Mouse (Mus musculus) spleen, adult 12 weeks (tissue): ENCODE measurements around the gene Grap2.

Source experiments
- DNase-seq: peaks from one replicate; pipeline ENCODE4 v3.0.0; 2022; ENCODE audit warnings: low spot score

The Grap2 gene

GRCm38 (mm10) chr15:80639071-80639702, 66.8 kb downstream of the Grap2 start:
- no peak for DNase-seq

GRCm38 (mm10) chr15:80639874-80640273, 67.5 kb downstream of the Grap2 start:
- DNase-seq: no peak

- no peak for DNase-seq
These were observed 69.5 kb downstream of the Grap2 start for GRCm38 (mm10) chr15:80641702-80642435.

GRCm38 (mm10) chr15:80645006-80645797, 72.8 kb downstream of the Grap2 start:
- DNase-seq: no peak

GRCm38 (mm10) chr15:80648977-80649606, 76.7 kb downstream of the Grap2 start:
- no peak for DNase-seq

- DNase-seq: no peak
These were observed 78.0 kb downstream of the Grap2 start for GRCm38 (mm10) chr15:80650412-80650811.

GRCm38 (mm10) chr15:80653865-80654264, 81.5 kb downstream of the Grap2 start:
- no peak for DNase-seq

- no peak for DNase-seq
These were observed 86.5 kb downstream of the Grap2 start for GRCm38 (mm10) chr15:80658815-80659471.

GRCm38 (mm10) chr15:80660963-80661362, 88.6 kb downstream of the Grap2 start:
- DNase-seq: no peak

GRCm38 (mm10) chr15:80664444-80664843, 92.0 kb downstream of the Grap2 start:
- DNase-seq: no peak

GRCm38 (mm10) chr15:80671295-80672252, 99.2 kb downstream of the Grap2 start, which contains the start of gene Fam83f:
TSS of gene Fam83f (plus strand) at chr15:80671847.
- peak; percentile 37 for DNase-seq

- DNase-seq: no peak
These were observed 100.4 kb downstream of the Grap2 start for GRCm38 (mm10) chr15:80672810-80673209.

GRCm38 (mm10) chr15:80673337-80674095, 101.1 kb downstream of the Grap2 start:
- no peak for DNase-seq

- no peak for DNase-seq
These were observed 102.3 kb downstream of the Grap2 start for GRCm38 (mm10) chr15:80674700-80675099.

- DNase-seq: no peak
These were observed 107.3 kb downstream of the Grap2 start for GRCm38 (mm10) chr15:80679515-80680215.

GRCm38 (mm10) chr15:80680347-80681030, 108.1 kb downstream of the Grap2 start:
- DNase-seq: no peak

GRCm38 (mm10) chr15:80681466-80681881, 109.1 kb downstream of the Grap2 start:
- peak; percentile 36 for DNase-seq

GRCm38 (mm10) chr15:80682343-80682742, 109.9 kb downstream of the Grap2 start:
- no peak for DNase-seq

- no peak for DNase-seq
These were observed 110.8 kb downstream of the Grap2 start for GRCm38 (mm10) chr15:80683151-80683550.
